Mouse (Mus musculus) ES-E14 (cell line): ENCODE data around the gene Bcat1.

Source experiments
- MAFK ChIP-seq: IDR thresholded peaks from 2 replicates; pipeline ENCODE4 v1.6.1; 2014; ENCODE audit warnings: mild to moderate bottlenecking, low read depth, low read length, inconsistent platforms; ENCODE audit not compliant: insufficient read depth
- ZC3H11A ChIP-seq: IDR thresholded peaks from 2 replicates; pipeline ENCODE4 v1.6.1; 2012; ENCODE audit warnings: low read depth, mild to moderate bottlenecking, inconsistent platforms, low read length, borderline replicate concordance
- ZNF384 ChIP-seq: IDR thresholded peaks from 2 replicates; pipeline ENCODE4 v1.6.1; 2012; ENCODE audit warnings: low read depth, low read length, inconsistent platforms

DNA sequence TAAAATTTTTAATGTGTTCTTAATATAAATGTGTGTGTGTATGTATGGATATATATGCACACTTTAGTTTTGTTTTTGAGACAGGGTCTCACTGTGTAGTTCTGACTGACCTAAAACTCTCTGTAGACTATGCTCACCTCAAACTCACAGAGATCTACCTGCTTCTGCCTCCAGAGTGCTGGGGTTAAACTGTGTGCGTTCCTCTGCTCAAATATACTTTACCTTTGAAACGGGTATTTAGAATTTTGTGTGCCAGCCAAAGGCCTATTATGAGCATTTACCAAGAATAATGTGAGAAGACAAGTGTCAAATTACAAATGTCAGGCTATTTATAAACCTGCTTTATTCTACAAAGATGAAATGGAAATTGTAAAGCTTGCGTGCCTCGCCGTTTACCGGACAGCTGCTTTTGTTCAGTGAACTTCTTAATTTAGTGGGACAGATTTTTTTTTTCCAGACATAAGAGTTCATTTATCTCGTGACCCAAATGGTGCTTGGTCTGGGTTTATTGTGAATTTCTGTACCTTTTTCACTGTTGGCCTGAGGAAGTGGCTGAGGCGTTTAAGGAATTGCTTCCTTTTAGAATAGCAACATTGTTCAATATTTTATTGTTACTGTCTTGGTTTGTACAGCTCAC is 46.6 kb upstream of the Bcat1 start:
- no peak for TF ChIP-seq ZNF384
- no peak for TF ChIP-seq MAFK
- no peak for TF ChIP-seq ZC3H11A
